Mouse (Mus musculus): ENCODE data around the gene Tnfrsf26.

DNA sequence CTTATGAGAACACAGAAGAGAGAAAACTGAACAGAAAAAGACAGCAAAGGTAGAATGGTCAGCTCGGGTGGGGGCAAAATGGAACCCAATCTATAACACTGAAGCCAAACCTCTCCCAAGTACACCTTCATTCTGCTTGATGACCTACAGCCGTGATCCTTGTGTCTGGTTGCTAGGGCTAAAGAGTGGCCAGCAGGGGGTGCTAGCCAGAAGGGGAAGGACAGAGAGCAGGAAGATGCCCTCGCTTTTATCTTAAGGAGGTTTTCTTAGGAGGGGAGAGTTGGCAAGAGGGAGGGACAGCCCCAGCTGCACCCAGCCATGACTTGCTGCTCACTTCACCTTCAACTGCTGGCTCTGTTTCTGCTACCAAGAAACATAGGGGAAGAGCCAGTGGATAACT lies 44.6 kb downstream of the Tnfrsf26 start:
- TF ChIP-seq GATA1 (IDR thresholded peaks at IDR 0.05; ENCODE audit: borderline replicate concordance, low read length) (no peak), FLI1 (IDR thresholded peaks at IDR 0.05; ENCODE audit: low read length) (no peak)
